Mouse (Mus musculus) T-helper 2 cell (primary cell): ENCODE results near the gene Prpf19.

Experiments
- in situ Hi-C: fragments of 300-600 bp; cut with MboI, MseI; formaldehyde crosslinking; loops from one replicate; pipeline ENCODE4 v1.15.1; 2025; ENCODE audit warnings: high pct_unique_total_duplicates

Prpf19 gene

DNA sequence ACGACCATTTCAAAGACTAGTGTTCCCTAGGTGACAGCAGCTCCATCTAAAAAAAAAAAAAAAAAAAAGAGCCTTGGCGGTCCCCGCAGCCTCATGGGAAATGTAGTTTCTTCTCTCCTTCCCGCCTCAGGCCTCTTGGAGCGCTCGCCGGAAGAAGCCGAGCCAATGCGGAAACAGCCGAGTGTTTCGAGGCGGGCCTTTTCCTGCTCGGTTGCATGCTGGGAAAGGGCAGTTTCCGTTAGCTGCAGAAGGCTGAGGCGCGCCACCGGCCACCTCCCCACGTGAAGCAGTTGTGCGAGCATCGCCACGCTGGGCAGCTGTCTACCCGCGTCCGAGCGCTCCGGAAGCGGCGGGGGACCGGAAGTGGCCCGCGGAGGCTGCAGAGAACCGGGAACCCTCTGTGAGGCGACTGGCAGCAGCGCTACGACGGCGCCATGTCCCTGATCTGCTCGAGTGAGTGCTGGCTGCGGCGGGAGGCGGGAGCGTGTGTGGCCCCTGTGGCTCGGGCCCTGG, at the start of gene Prpf19:
Prpf19 (plus strand) TSS at position 216 of the 513 bp plus-strand sequence.
- in situ Hi-C loops, result no loop called here

DNA sequence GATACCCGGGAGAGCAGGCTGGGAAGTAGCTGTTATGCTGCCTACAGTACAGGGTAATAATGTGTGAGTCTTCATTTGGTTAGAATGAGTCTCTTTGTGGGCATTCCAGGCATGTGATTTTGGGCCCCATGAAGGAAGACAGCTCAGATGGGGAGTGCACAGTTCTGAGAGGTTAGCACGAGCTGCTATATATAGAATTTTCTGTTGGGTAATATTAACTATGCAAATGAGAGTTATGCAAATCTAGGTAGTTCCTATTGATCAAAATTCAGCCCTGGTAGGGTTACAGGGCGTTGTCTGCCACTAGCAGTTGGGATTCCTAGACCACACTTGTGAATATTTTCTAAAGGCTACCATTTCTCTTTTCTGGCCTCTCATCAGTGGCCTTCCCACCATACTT, 49.6 kb upstream of the Prpf19 start:
- in situ Hi-C loops, result no loop called here

DNA sequence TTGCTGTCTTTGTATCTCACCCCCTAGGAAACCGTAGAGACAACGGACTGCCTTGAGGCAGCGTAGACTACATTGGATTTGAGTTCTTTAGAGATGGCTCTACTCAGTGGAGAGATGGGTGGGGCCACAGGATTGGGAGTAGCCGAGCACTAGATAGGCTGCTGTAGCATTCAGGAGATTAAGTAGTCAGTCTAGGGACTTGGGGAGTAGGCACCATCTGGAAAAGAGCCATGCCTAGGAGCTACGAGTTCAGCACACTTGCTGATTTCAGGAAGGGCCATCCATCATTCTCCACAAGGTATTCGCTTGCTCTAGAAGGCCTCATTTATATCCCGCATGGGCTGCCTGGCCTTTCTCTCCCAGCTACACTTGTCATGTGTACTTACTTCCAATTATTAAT, 48.9 kb upstream of the Prpf19 start:
- in situ Hi-C loops, result no loop called here

DNA sequence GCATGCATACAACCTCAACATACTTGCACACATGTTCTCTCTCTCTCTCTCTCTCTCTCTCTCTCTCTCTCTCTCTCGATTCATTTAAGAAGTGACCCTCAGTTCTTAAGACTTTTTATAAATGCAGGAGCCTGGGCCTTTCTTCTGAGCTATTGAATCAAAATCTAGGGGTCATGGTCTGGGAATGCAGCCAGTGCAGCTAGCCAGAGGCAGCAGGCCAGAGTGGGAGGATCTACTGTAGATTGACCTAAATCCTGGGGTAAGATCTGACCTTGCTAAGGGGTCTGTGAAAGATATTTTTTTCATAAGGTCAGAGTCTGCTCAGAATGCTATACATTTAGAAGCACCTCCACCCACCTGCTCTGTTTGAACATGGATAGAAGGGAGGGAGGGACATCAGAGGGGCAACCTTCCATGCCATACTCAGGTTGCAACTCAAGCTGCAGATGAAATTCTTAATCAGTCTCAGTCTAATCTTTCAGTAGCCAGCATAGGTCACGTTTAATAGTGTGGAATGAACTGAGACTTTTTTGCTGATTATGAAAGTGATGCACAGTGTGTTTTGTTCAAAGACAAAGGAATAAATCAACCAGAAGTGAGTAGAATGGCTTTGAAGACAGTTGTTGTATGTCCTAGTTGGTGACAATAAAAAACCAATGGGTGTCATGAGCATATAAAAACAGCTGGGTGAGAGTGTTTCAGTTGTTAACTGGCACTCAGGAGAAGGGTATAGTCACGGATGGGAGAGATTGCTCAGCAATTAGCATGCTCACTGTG, 47.5 kb upstream of the Prpf19 start:
- in situ Hi-C loops, result no loop called here

DNA sequence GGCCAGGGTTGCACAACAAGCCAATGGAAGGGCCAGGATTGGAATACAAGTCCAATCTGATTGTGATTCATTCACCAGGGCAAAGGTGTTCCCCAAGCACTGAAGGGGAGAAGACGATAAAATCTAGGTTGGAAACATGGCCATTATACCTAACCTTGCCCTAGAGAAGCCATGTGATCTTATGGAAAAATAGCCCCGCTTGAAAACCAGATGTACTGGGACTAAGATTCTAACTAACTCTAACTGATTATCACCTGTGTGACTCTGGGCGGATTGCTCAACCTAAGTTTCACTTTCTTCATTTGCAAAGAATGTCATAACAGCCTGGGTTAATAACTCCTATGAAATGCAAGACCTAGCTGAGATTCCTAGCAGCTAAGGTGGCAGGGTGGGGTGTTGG, 39.6 kb upstream of the Prpf19 start:
- in situ Hi-C loops, result no loop called here

DNA sequence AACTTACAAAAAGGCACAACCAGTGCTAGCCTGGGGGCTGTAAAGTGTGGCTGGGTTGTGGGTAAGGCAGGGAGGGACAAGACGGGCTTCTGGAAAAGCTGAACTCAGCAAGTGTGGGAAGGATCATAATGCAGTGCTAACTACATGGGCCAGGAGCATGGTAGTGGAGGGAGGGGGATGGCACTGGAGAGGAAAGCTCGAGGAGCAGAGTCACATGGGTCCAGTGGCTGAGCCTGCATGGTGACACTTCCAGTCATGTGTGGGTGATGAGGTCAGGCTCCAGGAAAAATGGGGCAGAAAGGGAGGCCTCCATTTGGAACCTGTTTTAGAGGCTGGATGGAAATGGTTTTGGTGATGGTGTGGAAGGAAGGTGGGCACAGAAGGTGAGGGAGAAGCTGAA, 38.5 kb upstream of the Prpf19 start:
- in situ Hi-C loops, result no loop called here

DNA sequence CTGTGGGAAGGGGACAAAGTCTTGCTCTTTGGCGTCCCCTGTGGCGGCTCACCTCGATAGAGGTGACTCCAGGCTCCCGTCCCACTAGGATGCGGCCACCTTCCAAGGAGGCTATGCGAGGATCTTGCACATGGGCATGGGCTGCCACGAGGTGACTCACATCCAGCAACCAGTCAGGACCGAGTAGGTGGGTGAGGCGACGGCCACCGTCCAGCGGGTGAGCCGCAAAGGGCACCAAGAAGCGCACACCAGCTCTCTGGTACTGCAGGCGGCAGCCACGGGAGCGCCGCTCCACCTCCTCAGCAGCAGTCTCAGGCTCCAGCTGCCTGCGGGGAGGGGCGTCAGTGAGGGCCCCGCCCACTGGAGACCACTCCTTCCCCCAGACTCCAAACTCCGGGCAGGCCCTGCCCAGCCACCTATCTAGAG, 34.9 kb upstream of the Prpf19 start:
- in situ Hi-C loops, result no loop called here

DNA sequence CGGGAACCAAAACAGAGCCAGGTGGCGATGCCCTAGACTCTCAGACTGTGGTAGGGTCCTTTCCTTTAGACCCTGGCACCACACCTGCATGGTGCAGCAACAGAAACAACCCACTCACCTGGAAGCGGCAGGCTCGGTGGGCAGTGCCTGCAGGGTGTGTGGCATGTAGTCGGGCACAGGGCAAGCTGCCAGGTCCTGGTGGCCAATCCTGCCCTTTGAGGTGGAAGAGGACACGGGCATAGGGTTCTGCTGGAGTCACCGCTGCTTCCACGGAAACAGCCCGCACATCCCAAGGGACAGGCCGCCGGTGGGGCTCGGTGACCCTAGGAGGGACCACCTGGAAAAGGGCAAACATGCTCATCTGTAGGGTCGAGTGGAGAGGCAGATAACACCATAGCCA, 28.7 kb upstream of the Prpf19 start:
- in situ Hi-C loops, result no loop called here

DNA sequence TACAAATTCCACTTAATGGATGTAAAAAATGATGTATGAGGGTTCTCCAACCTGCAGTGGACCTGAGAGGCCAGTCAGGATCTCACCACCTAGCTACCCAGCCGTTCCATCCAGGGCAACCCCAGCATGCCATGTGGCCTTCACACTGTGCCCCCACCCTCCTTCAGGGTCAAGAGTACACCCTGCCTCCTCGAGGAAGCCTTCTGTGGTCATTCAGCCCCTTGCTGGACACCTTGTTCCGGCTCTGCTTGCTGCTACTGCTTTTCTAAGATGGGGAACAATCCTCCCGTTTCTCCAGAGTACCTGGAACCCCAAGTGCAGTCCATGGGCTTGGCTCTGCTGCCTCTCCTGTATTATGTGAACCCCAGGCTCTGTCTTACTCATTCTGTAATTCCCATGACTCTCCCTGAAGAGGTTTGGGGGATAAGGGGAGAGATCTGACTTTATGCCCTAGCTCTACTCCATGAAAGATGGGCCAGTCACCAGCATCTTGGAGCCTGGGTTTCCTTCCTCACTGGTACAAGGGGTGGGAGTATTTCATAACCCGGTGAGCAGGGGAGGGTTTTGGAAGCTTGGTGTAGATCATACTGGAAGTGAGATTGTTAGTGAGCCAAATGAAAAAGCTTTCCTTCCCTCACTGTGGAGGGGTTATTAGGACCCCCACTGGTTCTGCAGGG, 26.9 kb upstream of the Prpf19 start:
- in situ Hi-C loops, result no loop called here

DNA sequence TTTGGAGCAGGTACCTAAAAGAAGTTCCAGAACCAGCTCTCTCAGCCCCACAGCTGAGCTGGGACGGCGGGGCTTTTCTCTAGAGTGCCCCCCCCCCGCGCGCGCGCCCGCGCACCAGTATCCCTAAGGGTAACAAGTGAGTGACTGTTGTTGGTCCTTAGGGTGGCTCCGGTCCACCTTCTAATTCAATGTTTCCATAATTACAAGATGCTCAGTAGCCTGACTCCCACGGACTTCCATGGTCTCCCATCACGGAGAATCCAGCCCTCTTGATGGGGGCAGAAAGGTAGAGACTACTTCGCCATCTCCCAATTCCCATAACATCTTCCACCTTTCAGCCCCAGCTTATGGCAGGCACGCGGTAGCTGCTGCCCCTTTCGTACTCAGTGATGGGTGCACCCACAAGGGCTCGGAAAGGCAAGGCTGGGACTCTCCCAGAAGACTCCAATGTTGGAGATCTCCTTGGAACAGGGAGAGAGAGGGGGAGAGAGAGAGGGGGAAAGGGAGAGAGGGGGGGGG, 26.3 kb upstream of the Prpf19 start:
- in situ Hi-C loops, result no loop called here

DNA sequence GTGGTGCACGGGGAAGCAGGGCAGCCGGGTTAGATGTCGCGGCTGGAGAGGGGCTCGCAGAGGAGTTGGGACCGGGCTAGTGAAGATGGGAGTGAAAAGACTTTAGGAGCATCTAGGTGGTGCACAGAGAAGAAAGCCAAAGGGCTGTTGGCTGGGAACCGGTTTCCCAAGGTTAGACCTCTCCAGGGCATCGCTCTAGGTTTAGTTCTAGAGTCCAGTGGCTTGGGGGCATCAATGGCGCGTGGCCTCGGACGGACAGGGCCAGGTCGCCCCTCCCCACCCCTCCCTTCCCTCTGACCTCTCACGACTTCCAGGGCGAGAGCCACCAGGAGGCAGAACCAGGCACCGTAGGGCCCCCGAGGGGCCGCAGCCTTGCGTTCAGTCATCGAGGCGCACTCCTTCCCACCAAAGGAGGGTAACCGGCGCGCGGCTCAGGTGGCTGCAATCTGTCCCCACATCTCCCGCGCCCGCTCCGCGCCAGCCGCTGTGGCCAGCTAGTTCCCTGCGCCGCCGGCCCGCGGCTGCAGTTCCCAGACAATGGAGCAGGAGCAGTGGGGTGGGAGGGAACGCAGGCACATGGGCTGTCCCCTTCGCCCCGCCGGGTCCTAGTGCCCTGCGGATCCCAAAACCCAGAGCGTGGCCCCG, 25.7 kb upstream of the Prpf19 start:
- in situ Hi-C loops, result no loop called here

DNA sequence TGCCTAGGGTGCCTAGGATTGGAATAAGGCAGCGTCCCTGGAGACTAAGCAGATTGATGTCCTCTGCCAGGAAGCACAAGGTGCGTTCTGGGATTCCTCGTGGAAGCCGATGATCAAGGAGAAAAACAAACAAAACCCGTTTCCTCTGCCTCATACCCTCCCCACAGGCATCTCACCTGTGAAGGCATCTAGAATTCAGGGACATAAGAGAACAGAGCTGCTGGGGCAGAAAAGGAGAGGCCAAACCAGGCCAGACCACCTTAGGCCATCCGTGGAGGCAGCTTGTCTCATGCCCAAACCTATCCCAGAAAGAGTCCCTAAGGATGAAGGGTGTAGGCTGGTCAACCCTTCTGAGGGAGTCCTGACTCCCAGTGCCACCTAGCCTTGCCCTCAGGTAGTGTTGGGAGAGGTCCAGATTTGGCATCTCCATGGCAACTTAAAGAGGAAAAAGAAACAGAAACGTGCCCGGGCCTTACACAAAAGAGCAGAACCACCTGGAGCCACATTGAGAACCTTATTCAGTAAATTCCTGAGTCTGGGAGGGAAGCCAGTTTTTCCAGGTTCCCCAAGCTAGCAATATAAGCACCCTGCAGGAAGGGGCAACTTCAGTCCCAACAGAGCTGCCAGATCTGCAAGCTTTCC, 25.0 kb upstream of the Prpf19 start, which contains the start of gene Tmem132a:
Tmem132a (minus strand) TSS at position 55 of the 642 bp plus-strand sequence.
- in situ Hi-C loops, result loop anchor here (5.0 kb wide), 1 partner anchor 68 kb away; no protein-coding TSS in a partner anchor

DNA sequence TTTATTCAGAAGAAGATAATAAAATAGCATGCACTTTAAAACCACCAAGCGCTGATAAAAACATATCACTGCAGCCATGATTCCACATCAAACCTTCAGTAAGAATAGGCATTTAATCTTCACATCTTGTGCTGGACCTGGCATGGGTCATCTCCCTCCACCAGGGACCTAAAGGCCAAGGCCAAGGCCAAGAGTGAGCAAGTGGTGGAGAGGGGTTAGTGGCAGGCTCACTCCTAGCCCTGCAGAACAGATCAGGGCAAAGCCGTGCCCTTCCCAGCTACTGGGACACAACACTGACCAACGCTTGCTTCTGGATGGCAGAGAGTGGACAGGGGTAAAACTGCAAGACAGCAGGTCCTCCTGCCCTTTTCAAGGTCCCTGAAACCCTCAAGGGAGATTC, 24.4 kb upstream of the Prpf19 start:
- in situ Hi-C loops, result loop anchor here (5.0 kb wide), 1 partner anchor 68 kb away; no protein-coding TSS in a partner anchor

DNA sequence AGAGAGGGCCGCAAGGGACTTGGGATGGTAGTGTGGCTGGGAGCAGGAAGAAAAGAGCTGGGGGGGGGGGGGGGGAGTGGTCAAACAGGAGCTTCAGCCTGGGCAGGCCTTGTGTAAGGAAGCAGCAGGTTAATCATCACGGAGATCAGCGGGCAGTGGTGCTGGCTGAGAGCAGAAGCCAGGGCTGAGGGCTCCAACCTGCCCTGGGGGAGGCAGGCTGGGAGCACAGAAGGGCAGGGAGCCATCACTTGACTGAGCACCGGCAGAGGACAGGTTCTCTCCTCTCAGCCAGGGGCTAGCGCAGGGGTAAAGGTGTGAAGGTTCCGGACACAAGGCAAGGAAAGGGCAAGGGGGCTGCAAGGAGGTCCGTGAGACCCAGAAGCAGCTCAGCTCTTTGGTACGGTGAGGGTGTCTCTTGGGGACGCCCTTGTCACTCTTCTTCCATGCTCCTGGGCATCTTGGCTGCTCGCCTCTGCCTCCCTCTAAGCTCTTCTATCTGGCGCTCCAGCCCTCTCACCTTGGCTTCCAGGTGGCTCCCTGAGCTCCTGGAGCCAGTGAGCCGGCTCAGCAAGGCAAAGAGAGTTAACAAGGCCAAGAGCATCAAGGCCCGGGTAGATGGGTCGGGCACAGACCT, 23.6 kb upstream of the Prpf19 start:
- in situ Hi-C loops, result loop anchor here (5.0 kb wide), 1 partner anchor 69 kb away; no protein-coding TSS in a partner anchor

DNA sequence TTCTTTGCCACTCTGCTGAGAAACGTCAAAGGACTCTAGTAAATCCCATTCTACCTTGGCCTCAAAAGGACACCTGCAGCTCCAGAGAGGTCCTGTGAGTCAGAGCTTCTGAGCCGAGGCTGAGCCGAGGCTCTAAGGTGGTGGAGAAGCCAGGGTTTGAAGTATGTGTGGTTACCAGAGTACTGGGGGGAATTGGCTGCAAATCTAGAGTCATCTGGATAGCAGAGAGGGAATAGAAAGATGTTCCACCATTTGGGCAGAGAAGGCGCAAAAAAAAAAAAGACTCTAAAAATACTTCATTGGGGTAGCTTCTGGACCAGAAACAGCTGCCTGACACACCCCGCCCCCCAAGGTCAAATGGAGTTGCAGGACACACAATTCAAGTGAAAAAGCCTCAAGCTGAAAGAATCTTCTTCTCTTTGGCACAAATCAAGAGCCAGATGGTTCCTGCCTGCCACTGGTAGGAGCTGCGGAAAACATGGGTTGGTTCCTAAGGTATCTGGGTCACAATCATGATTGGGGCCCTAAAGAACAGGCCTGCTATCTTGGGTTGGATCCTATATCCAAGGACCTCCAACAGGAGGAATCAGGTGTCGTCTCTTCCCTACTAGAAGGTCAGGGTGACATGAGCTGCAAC, 16.7 kb upstream of the Prpf19 start:
- in situ Hi-C loops, result loop anchor here (5.0 kb wide), 1 partner anchor 41 kb away; the partner anchor contains the start of gene Slc15a3

DNA sequence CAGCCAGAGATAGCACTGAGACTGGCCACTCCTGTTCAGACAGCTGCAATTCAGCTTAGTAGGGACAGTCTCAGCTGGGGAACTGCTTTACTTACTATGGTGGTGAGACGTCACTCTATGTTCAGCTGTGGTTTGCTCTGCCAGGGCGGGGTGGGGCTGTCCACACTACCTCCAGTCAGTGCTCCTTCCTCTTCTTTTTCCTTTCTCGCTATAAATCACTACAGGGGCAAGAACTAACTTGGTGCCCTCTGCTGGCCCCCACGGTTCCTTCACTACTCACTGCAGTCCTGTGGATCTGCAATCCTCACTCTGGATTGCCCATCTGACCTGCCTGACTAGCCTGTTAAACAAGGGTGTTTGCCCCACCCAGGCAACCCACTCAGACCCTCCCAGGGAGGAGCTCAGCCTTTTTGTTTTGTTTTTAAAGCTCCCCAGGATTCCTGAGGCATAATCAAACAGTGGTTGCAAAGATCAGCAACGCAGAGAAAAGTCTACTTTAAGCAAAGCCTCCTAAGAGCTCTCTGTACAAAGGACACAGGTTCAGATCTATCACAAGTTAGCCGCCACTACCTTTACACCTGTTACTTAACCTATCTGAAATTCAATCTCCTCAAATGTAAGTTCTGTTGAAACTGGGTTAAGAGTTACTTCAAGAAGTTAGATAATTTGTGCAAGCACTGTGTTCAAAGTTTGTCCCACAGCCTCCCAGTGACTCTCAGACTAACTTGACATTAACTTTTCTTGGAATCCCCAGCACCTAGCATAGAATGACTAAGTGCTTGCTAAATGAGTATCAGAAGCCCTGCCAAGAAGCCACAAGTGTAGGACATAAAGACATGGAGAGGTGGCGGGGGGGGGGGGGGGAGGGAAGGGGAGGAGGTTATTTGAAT, 14.7 kb upstream of the Prpf19 start:
- in situ Hi-C loops, result no loop called here

DNA sequence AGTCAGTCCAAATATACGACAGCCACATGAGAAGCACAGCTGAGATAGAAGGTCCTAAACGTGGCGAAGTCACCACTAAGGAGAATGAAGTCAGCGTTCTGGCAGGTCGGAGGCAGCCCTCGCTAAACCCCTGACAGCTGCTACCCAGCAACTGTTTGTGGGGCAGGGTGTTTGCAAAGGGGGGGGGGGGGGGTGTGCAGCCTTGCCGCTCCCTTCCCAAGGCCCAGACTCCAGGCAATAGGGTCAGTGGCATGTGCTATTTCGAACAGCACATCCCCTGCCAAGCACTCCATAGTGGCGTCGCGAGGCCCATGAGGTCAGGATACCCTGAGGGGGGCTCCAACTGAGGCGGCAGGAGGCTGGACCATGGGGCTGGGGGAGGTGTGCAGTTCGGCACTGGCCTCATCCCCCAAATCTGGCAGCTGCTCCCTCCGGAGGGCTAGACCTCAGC, 14.0 kb upstream of the Prpf19 start:
- in situ Hi-C loops, result no loop called here

DNA sequence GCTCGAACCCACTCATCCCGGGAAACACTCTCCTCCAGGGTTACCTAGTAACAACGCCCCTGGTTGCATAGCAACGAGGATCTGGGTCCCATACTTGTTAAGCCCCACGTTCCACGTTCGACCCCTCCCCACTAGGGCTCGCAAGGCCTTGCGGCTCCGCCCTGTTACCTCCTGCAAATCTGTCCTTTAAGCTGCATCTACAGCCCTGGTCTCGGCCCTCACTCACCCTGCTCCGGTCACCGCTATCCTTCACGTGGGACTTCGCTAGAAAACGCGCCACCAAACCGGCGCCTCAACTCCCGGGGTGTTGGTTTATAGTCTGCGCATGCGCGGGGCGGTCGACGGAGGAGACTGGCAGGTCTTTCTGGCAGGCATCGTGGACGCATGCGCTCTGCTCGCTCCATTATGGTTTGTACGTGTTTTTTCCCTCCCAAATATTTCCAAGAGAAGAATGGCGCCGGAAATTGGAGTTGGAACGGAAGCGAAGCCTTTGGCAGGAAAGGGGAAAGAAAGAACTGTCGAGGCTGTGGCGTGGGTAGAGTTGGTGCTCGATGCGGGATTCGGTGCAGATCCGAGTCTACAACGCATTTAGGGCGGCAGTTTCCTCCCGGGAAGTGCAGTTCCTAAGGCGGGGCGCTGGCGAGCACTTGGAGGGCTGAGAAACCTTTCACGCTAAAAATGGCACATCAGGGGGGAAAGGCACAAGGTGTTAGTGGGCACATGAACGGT, 13.4 kb upstream of the Prpf19 start, which contains the start of gene Tmem109:
Tmem109 (minus strand) TSS at position 576 of the 729 bp plus-strand sequence.
- in situ Hi-C loops, result no loop called here
